Mouse (Mus musculus): ENCODE data around the gene Mllt6.
"Not testable (repeated sequence)": the region's sequence is repeated elsewhere in the genome, so short reads cannot be mapped to it uniquely, and the experiment has no call there.

DNA sequence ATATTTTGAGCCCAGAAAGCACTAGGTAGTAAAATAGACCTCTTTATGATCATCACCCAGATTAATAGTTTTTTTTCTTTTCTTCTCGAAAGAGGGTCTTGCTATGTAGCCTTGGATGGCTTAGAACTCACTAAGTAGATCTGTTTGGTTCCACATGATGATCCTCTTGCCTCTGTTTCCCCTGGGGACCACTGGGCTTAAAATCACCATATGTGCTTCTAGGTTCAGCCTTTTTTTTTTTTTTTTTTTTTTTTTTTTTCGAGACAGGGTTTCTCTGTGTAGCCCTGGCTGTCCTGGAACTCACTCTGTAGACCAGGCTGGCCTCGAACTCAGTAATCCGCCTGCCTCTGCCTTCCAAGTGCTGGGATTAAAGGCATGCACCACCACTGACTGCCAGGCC, 14.7 kb upstream of the Mllt6 start:
- TF ChIP-seq CTCF (IDR thresholded peaks at IDR 0.05; ENCODE audit: control insufficient read depth, insufficient read depth, insufficient replicate concordance, low read depth, low read length); POLR2A (IDR thresholded peaks at IDR 0.05; ENCODE audit: control insufficient read depth, low read depth, low read length): not testable (repeated sequence)

All from testis, adult 2 months (tissue).